Mouse (Mus musculus) B cell, adult 62 days (primary cell): ENCODE data around the gene Snrpn. TPM values are rescaled to one million over a fixed set of nuclear protein-coding genes. Genes with fewer than 3 reads are reported as not detected.

Experiments
- total RNA-seq: library from RNA; stranded (reverse); gene quantifications from 4 replicates; pipeline ENCODE4 v1.2.4, GENCODE M21; 2023

Snrpn gene
- total RNA-seq, result not detected in 4 replicates

GRCm38 (mm10) chr7:60139742-60140480 lies at the start of gene Snrpn:
Gene Snrpn, minus strand, starts transcription at chr7:60140219.

GRCm38 (mm10) chr7:60004606-60005330 lies 135.3 kb downstream of the Snrpn start, which contains the start of the genes Snurf and Gm38393:
Gene Snurf, minus strand, starts transcription at chr7:60005049.
Gene Gm38393, minus strand, starts transcription at chr7:60005064.

Other genes with a start within 250 kb of the Snrpn start
- gene Snurf, start 135.2 kb downstream of the Snrpn start, total RNA-seq, result not detected in 4 replicates
- not detected in 4 replicates for gene Gm38393, start 135.2 kb downstream of the Snrpn start, total RNA-seq